Mouse (Mus musculus): ENCODE measurements around the gene Tatdn2.
A peak's percentile ranks its signal among the peaks of the same experiment; 100 is the strongest.

Tatdn2 gene

GRCm38 (mm10) chr6:113696582-113697221 is at the start of gene Tatdn2:
TSS of gene Tatdn2 (plus strand) at chr6:113697050.
- DNase-seq, result peak; percentile 98

- DNase-seq, result no peak
Measured at GRCm38 (mm10) chr6:113649346-113650196, 47.3 kb upstream of the Tatdn2 start.

GRCm38 (mm10) chr6:113650197-113650640 is 46.6 kb upstream of the Tatdn2 start:
- DNase-seq, result no peak

- DNase-seq, result no peak
Measured at GRCm38 (mm10) chr6:113651626-113652025, 45.2 kb upstream of the Tatdn2 start.

GRCm38 (mm10) chr6:113653551-113653950 is 43.3 kb upstream of the Tatdn2 start:
- DNase-seq, result no peak

GRCm38 (mm10) chr6:113654102-113654501 is 42.7 kb upstream of the Tatdn2 start:
- no peak for DNase-seq

- peak; percentile 57 for DNase-seq
Measured at GRCm38 (mm10) chr6:113654753-113655397, 42.0 kb upstream of the Tatdn2 start.

GRCm38 (mm10) chr6:113655475-113655874 is 41.4 kb upstream of the Tatdn2 start:
- no peak for DNase-seq

GRCm38 (mm10) chr6:113656847-113657246 is 40.0 kb upstream of the Tatdn2 start:
- peak; percentile 65 for DNase-seq

GRCm38 (mm10) chr6:113658226-113658625 is 38.6 kb upstream of the Tatdn2 start:
- DNase-seq, result peak; percentile 40

GRCm38 (mm10) chr6:113659648-113660491 is 37.0 kb upstream of the Tatdn2 start:
- DNase-seq, result no peak

- DNase-seq, result no peak
Measured at GRCm38 (mm10) chr6:113660492-113661352, 36.1 kb upstream of the Tatdn2 start.

GRCm38 (mm10) chr6:113661353-113662241 is 35.3 kb upstream of the Tatdn2 start:
- DNase-seq, result peak; percentile 69

- no peak for DNase-seq
Measured at GRCm38 (mm10) chr6:113662964-113663700, 33.7 kb upstream of the Tatdn2 start.

GRCm38 (mm10) chr6:113664305-113664704 is 32.5 kb upstream of the Tatdn2 start:
- no peak for DNase-seq

GRCm38 (mm10) chr6:113667611-113668122 is 29.2 kb upstream of the Tatdn2 start:
- DNase-seq, result no peak

GRCm38 (mm10) chr6:113668287-113669154 is 28.3 kb upstream of the Tatdn2 start:
- DNase-seq, result peak; percentile 46

GRCm38 (mm10) chr6:113669821-113670220 is 27.0 kb upstream of the Tatdn2 start:
- no peak for DNase-seq

Data from lung, postnatal 10 days (tissue).